Mouse (Mus musculus): ENCODE measurements around the gene Atg16l1. TPM values are rescaled to one million over a fixed set of nuclear protein-coding genes. Genes with fewer than 3 reads are reported as not detected.

Atg16l1 gene
- total and polyA plus RNA-seq, 2 experiments from 2014 or later: 54.2 to 72.9 TPM

- DNase-seq (ENCODE audit: low spot score) (no peak), ATAC-seq (no peak)
- no peaks in the 10 kb centered on the region for H3K27me3 ChIP-seq (ENCODE audit: insufficient read depth, low read length)
- H3K4me2 ChIP-seq (ENCODE audit: low read depth, low read length): no peak overlapping the region
- no peak overlapping the region for H3K27ac ChIP-seq
- no peak overlapping the region for H3K9ac ChIP-seq (replicated peaks; ENCODE audit: low read length)
- 90% methylated on average over 8 of the region's 8 CpGs for WGBS
- H3K4me1 ChIP-seq (ENCODE audit: insufficient read depth, low read length): no peaks in the 10 kb centered on the region
- TF ChIP-seq CTCF (IDR thresholded peaks at IDR 0.05; ENCODE audit: low read depth): no peak
- H3K4me3 ChIP-seq (ENCODE audit: low read length): no peak overlapping the region
- H3K36me3 ChIP-seq (ENCODE audit: insufficient read depth, low read length): peaks cover 61% of the 10 kb centered on the region
- no peaks in the 10 kb centered on the region for H3K9me3 ChIP-seq (ENCODE audit: low read length)
Measured at GRCm38 (mm10) chr1:87789665-87790064, 34.0 kb downstream of the Atg16l1 start.

GRCm38 (mm10) chr1:87792438-87793137 lies 36.9 kb downstream of the Atg16l1 start:
- Histone ChIP-seq H3K4me1 (ENCODE audit: insufficient read depth, low read length) (no peaks in the 10 kb centered on the region), H3K27me3 (ENCODE audit: insufficient read depth, low read length) (no peaks in the 10 kb centered on the region), H3K27ac (no peak overlapping the region), H3K4me2 (ENCODE audit: low read depth, low read length) (no peak overlapping the region), H3K9ac (replicated peaks; ENCODE audit: low read length) (no peak overlapping the region), H3K4me3 (ENCODE audit: low read length) (no peak overlapping the region), H3K36me3 (ENCODE audit: insufficient read depth, low read length) (peaks cover 40% of the 10 kb centered on the region), H3K9me3 (ENCODE audit: low read length) (no peaks in the 10 kb centered on the region)
- TF ChIP-seq CTCF (IDR thresholded peaks at IDR 0.05; ENCODE audit: low read depth): no peak
- ATAC-seq (no peak), DNase-seq (ENCODE audit: low spot score) (no peak)
- WGBS: 82% methylated on average over 4 of the region's 4 CpGs

GRCm38 (mm10) chr1:87793138-87793449 lies 37.4 kb downstream of the Atg16l1 start:
- Histone ChIP-seq H3K36me3 (ENCODE audit: insufficient read depth, low read length) (peaks cover 36% of the 10 kb centered on the region), H3K9ac (replicated peaks; ENCODE audit: low read length) (no peak overlapping the region), H3K4me2 (ENCODE audit: low read depth, low read length) (no peak overlapping the region), H3K4me1 (ENCODE audit: insufficient read depth, low read length) (no peaks in the 10 kb centered on the region), H3K4me3 (ENCODE audit: low read length) (no peak overlapping the region), H3K9me3 (ENCODE audit: low read length) (no peaks in the 10 kb centered on the region), H3K27ac (no peak overlapping the region), H3K27me3 (ENCODE audit: insufficient read depth, low read length) (no peaks in the 10 kb centered on the region)
- ATAC-seq (no peak), DNase-seq (ENCODE audit: low spot score) (no peak)
- WGBS: 86% methylated on average over 6 of the region's 6 CpGs
- TF ChIP-seq CTCF (IDR thresholded peaks at IDR 0.05; ENCODE audit: low read depth): no peak

GRCm38 (mm10) chr1:87797702-87798101 lies 42.0 kb downstream of the Atg16l1 start:
- no peak overlapping the region for H3K9ac ChIP-seq (replicated peaks; ENCODE audit: low read length)
- no peaks in the 10 kb centered on the region for H3K9me3 ChIP-seq (ENCODE audit: low read length)
- H3K4me1 ChIP-seq (ENCODE audit: insufficient read depth, low read length): no peaks in the 10 kb centered on the region
- no peak overlapping the region for H3K27ac ChIP-seq
- 88% methylated on average over 1 of the region's 1 CpGs for WGBS
- H3K4me3 ChIP-seq (ENCODE audit: low read length): no peak overlapping the region
- ATAC-seq (no peak), DNase-seq (ENCODE audit: low spot score) (no peak)
- H3K36me3 ChIP-seq (ENCODE audit: insufficient read depth, low read length): peaks cover 8% of the 10 kb centered on the region; the same call in 1 of the 2 replicates
- TF ChIP-seq CTCF (IDR thresholded peaks at IDR 0.05; ENCODE audit: low read depth): no peak
- no peak overlapping the region for H3K4me2 ChIP-seq (ENCODE audit: low read depth, low read length)
- H3K27me3 ChIP-seq (ENCODE audit: insufficient read depth, low read length): no peaks in the 10 kb centered on the region

- Histone ChIP-seq H3K4me2 (ENCODE audit: low read depth, low read length) (no peak overlapping the region), H3K9me3 (ENCODE audit: low read length) (no peaks in the 10 kb centered on the region), H3K27ac (no peak overlapping the region), H3K4me3 (ENCODE audit: low read length) (no peak overlapping the region), H3K36me3 (ENCODE audit: insufficient read depth, low read length) (peaks cover 1% of the 10 kb centered on the region; the same call in 1 of the 2 replicates), H3K27me3 (ENCODE audit: insufficient read depth, low read length) (no peaks in the 10 kb centered on the region), H3K9ac (replicated peaks; ENCODE audit: low read length) (no peak overlapping the region), H3K4me1 (ENCODE audit: insufficient read depth, low read length) (no peaks in the 10 kb centered on the region)
- ATAC-seq (no peak), DNase-seq (ENCODE audit: low spot score) (no peak)
- 84% methylated on average over 2 of the region's 2 CpGs for WGBS
- TF ChIP-seq CTCF (IDR thresholded peaks at IDR 0.05; ENCODE audit: low read depth): no peak
Measured at GRCm38 (mm10) chr1:87798306-87798705, 42.6 kb downstream of the Atg16l1 start.

GRCm38 (mm10) chr1:87803576-87803975 lies 47.9 kb downstream of the Atg16l1 start, which contains the start of gene Sag:
Sag (plus strand) TSS chr1:87803680.
- no peak for ATAC-seq
- H3K36me3 ChIP-seq (ENCODE audit: insufficient read depth, low read length): no peaks in the 10 kb centered on the region
- no peaks in the 10 kb centered on the region for H3K27me3 ChIP-seq (ENCODE audit: insufficient read depth, low read length)
- H3K9ac ChIP-seq (replicated peaks; ENCODE audit: low read length): no peak within 1 kb of the TSS
- no peak within 1 kb of the TSS for H3K4me2 ChIP-seq (ENCODE audit: low read depth, low read length)
- H3K4me3 ChIP-seq (ENCODE audit: low read length): no peak within 1 kb of the TSS
- DNase-seq (ENCODE audit: low spot score): no peak
- H3K27ac ChIP-seq: no peak within 1 kb of the TSS
- 72% methylated on average over 6 of the region's 6 CpGs for WGBS
- no peaks in the 10 kb centered on the region for H3K4me1 ChIP-seq (ENCODE audit: insufficient read depth, low read length)
- no peaks in the 10 kb centered on the region for H3K9me3 ChIP-seq (ENCODE audit: low read length)
- no peak for TF ChIP-seq CTCF (IDR thresholded peaks at IDR 0.05; ENCODE audit: low read depth)

GRCm38 (mm10) chr1:87807751-87808150 lies 52.1 kb downstream of the Atg16l1 start:
- Histone ChIP-seq H3K4me2 (ENCODE audit: low read depth, low read length) (no peak overlapping the region), H3K9ac (replicated peaks; ENCODE audit: low read length) (no peak overlapping the region), H3K4me3 (ENCODE audit: low read length) (no peak overlapping the region), H3K27me3 (ENCODE audit: insufficient read depth, low read length) (no peaks in the 10 kb centered on the region), H3K4me1 (ENCODE audit: insufficient read depth, low read length) (no peaks in the 10 kb centered on the region), H3K27ac (no peak overlapping the region), H3K9me3 (ENCODE audit: low read length) (no peaks in the 10 kb centered on the region), H3K36me3 (ENCODE audit: insufficient read depth, low read length) (no peaks in the 10 kb centered on the region)
- DNase-seq (ENCODE audit: low spot score): no peak
- 88% methylated on average over 1 of the region's 1 CpGs for WGBS
- TF ChIP-seq CTCF (IDR thresholded peaks at IDR 0.05; ENCODE audit: low read depth): no peak
- ATAC-seq: no peak

Data from hindbrain, postnatal 0 days (tissue).